Mouse (Mus musculus) heart, adult 2 months (tissue): Measurements from ENCODE around the gene Gnaq.

ENCODE experiments used
- CTCF ChIP-seq: fragments of 200-600 bp; IDR thresholded peaks from 2 replicates; pipeline ENCODE4 v1.8.1; 2022; ENCODE audit warnings: antibody characterized with exemption, mild to moderate bottlenecking, moderate library complexity
- EP300 ChIP-seq: fragments of 200-500 bp; IDR thresholded peaks from 2 replicates; pipeline ENCODE4 v1.6.1; 2011; ENCODE audit warnings: low read depth, low read length, control low read depth; ENCODE audit not compliant: insufficient read depth
- POLR2A ChIP-seq: fragments of 200-500 bp; IDR thresholded peaks from 2 replicates; pipeline ENCODE4 v1.6.1; 2011; ENCODE audit warnings: mild to moderate bottlenecking, low read depth, low read length, control low read depth; ENCODE audit not compliant: insufficient read depth

- TF ChIP-seq CTCF (peak; percentile 58), POLR2A (no peak), EP300 (no peak)
These were observed 127.8 kb downstream of the Gnaq start for GRCm38 (mm10) chr19:16260435-16260832.
